ENCODE assay signal across 10 mouse cellular contexts in genomic region chr15:92344136-92344869, GRCm38 (mm10). TPM values are rescaled to one million over a fixed set of nuclear protein-coding genes. Genes with fewer than 3 reads are reported as not detected.
DNase-seq lines count a peak whose midpoint lies in the region; ATAC-seq lines count a peak whose summit lies in the region.
"Had no signal": no experiment of that assay in that cellular context is flagged by ENCODE, and none has a peak within 500 bp of the region (broad histone marks: within the 10 kb centered on the region; RNA-seq: fewer than 3 reads in every experiment).

No protein-coding gene starts in this region.

- H3K4me1 ChIP-seq in heart, embryonic 11.5 days (ENCODE audit: control insufficient read depth, insufficient read depth, low read length), result no peaks in the 10 kb centered on the region
- H3K4me1 ChIP-seq in liver, embryonic 15.5 days (replicated peaks), result peaks cover 12% of the 10 kb centered on the region; the same call in 1 of the 2 replicates

- H3K4me2 ChIP-seq in heart, embryonic 11.5 days, result peak overlapping the region; percentile 50
- H3K4me2 ChIP-seq in liver, embryonic 15.5 days, result peak overlapping the region; percentile 49

- no peak for DNase-seq in heart, postnatal 4 days
- peak; percentile 2 for DNase-seq in CD4-positive helper T cell, adult 2 months (ENCODE audit: low read depth, low spot score)
- peak; percentile 55 for DNase-seq in c-Kit-positive CD71-positive TER-119-positive erythroid progenitor cells, embryonic 14.5 days (ENCODE audit: low spot score)
- DNase-seq in layer of hippocampus, adult 11-12 months (ENCODE audit: low spot score), result no peak
- no peak for DNase-seq in frontal cortex, postnatal 10 days (ENCODE audit: low spot score in 2 of 2)
- DNase-seq in cerebellum, adult 9-11 months, result no peak
- DNase-seq: cerebellum, postnatal 14 days had no signal

- no peaks in the 10 kb centered on the region for H3K9me3 ChIP-seq in heart, embryonic 11.5 days (replicated peaks; ENCODE audit: control insufficient read depth, low read length)
- no peaks in the 10 kb centered on the region for H3K9me3 ChIP-seq in liver, embryonic 15.5 days (replicated peaks)

- no peaks in the 10 kb centered on the region for H3K36me3 ChIP-seq in heart, embryonic 11.5 days (ENCODE audit: control insufficient read depth, insufficient read depth, low read length)
- no peaks in the 10 kb centered on the region for H3K36me3 ChIP-seq in liver, embryonic 15.5 days (replicated peaks)

- H3K9ac ChIP-seq in heart, embryonic 11.5 days (ENCODE audit: low read depth, low read length), result peak overlapping the region; percentile 49; the same call in 1 of the 2 replicates
- no peak overlapping the region for H3K9ac ChIP-seq in liver, embryonic 15.5 days

- peak overlapping the region; percentile 64 for H3K27ac ChIP-seq in heart, embryonic 11.5 days (ENCODE audit: low read depth, low read length)
- peak overlapping the region; percentile 72 for H3K27ac ChIP-seq in liver, embryonic 15.5 days (replicated peaks)

- peak overlapping the region; percentile 41 for H3K4me3 ChIP-seq in heart, embryonic 11.5 days (ENCODE audit: low read depth, low read length)
- H3K4me3 ChIP-seq in liver, embryonic 15.5 days (replicated peaks), result peak overlapping the region; percentile 46

- no peaks in the 10 kb centered on the region for H3K27me3 ChIP-seq in heart, embryonic 11.5 days (ENCODE audit: control insufficient read depth, insufficient read depth, low read length)
- no peaks in the 10 kb centered on the region for H3K27me3 ChIP-seq in liver, embryonic 15.5 days

- ATAC-seq in heart, embryonic 11.5 days (replicated peaks; ENCODE audit: insufficient number of reproducible peaks, low FRiP score, low TSS enrichment), result peak; percentile 90
- ATAC-seq in liver, embryonic 15.5 days (ENCODE audit: insufficient read depth), result peak; percentile 87

- WGBS in heart, embryonic 11.5 days (ENCODE audit: insufficient replicate concordance), result 47% methylated on average over 23 of the region's 23 CpGs
- 52% methylated on average over 23 of the region's 23 CpGs for WGBS in liver, embryonic 15.5 days (ENCODE audit: insufficient replicate concordance)

RNA-seq across cellular contexts. Expression of gene Pdzrn4, which starts 52.4 kb away (rescaled TPM):
- 0.64 and 0.68 TPM in 2 replicates for polyA plus RNA-seq in heart, embryonic 11.5 days (2014; fragmentation: Nextera tagmentation; extraction: Ambion mirVana)
- 1 to 10 TPM; 3.5 to 3.9 TPM for total RNA-seq in heart, postnatal 4 days (2021)
- 0.06 TPM in 1 of 2 replicates, not detected in the other for polyA plus RNA-seq in liver, embryonic 15.5 days (2015; fragmentation: Nextera tagmentation; extraction: Ambion mirVana)
- total RNA-seq: MEL had no signal

Comparison
In these comparisons a context has a peak if more than half of its experiments do, and no peak if none do; other contexts are left out.
1. DNase-seq: peak in CD4-positive helper T cell, adult 2 months (single experiment) and c-Kit-positive CD71-positive TER-119-positive erythroid progenitor cells, embryonic 14.5 days (single experiment); none in heart, postnatal 4 days (single experiment), layer of hippocampus, adult 11-12 months (single experiment), frontal cortex, postnatal 10 days (0 of 2) and cerebellum, adult 9-11 months (single experiment).